Comparison of ENCODE assay signal across 20 mouse cellular contexts in genomic region chr14:48329716-48330365, GRCm38 (mm10).
"Had no signal": no experiment of that assay in that cellular context is flagged by ENCODE, and none has a peak within 500 bp of the region (broad histone marks: within the 10 kb centered on the region; RNA-seq: fewer than 3 reads in every experiment).

No protein-coding gene starts in this region.

- ATAC-seq: liver, embryonic 12.5 days; midbrain, embryonic 15.5 days had no signal

- H3K4me1 ChIP-seq: liver, embryonic 12.5 days; liver, embryonic 15.5 days had no signal

- H3K9me3 ChIP-seq: kidney, embryonic 15.5 days; limb, embryonic 10.5 days; limb, embryonic 13.5 days; liver, embryonic 12.5 days; liver, embryonic 15.5 days; midbrain, embryonic 15.5 days; neural tube, embryonic 12.5 days; neural tube, embryonic 15.5 days had no signal

- H3K27me3 ChIP-seq: kidney, embryonic 15.5 days; limb, embryonic 13.5 days; liver, embryonic 15.5 days; neural tube, embryonic 12.5 days had no signal

- H3K9ac ChIP-seq: kidney, embryonic 15.5 days; limb, embryonic 13.5 days; liver, embryonic 12.5 days; liver, embryonic 15.5 days; midbrain, embryonic 15.5 days; neural tube, embryonic 12.5 days; neural tube, embryonic 15.5 days had no signal

- H3K4me3 ChIP-seq: kidney, embryonic 15.5 days; limb, embryonic 13.5 days; liver, embryonic 12.5 days; liver, embryonic 15.5 days; midbrain, embryonic 15.5 days; neural tube, embryonic 12.5 days; neural tube, embryonic 15.5 days had no signal

- DNase-seq: kidney, adult 2 months; kidney, postnatal 10 days; kidney, postnatal 36 days; liver; lung, adult 2 months; lung, postnatal 14 days; lung, postnatal 4 days; thymus, adult 2 months; thymus, postnatal 14 days; thymus, postnatal 4 days had no signal

- H3K4me2 ChIP-seq: liver, embryonic 12.5 days; liver, embryonic 15.5 days; midbrain, embryonic 11.5 days had no signal

- H3K27ac ChIP-seq: limb, embryonic 13.5 days; liver, embryonic 12.5 days; liver, embryonic 15.5 days; midbrain, embryonic 15.5 days; neural tube, embryonic 12.5 days; neural tube, embryonic 15.5 days; stomach, postnatal 0 days had no signal

- H3K36me3 ChIP-seq: kidney, embryonic 15.5 days; limb, embryonic 10.5 days; limb, embryonic 13.5 days; liver, embryonic 12.5 days; liver, embryonic 15.5 days; midbrain, embryonic 15.5 days; neural tube, embryonic 12.5 days; neural tube, embryonic 15.5 days had no signal
